Mouse (Mus musculus) neural tube, embryonic 14.5 days (tissue): ENCODE results near the gene Gsta4. TPM values are rescaled to one million over a fixed set of nuclear protein-coding genes. Genes with fewer than 3 reads are reported as not detected.
"Not testable (repeated sequence)": the region's sequence is repeated elsewhere in the genome, so short reads cannot be mapped to it uniquely, and the experiment has no call there.

Experiments used
- ATAC-seq: fragments of 200-750 bp; cut with Nextera tagmentation; 2 replicates; pipeline ENCODE4 v1.8.0; 2017; ENCODE audit warnings: low read depth, mild to moderate bottlenecking, moderate TSS enrichment, moderate library complexity
- H3K27ac ChIP-seq: fragments of 300-500 bp; sonication (generic); 2 replicates; pipeline ENCODE4 v1.5.1; 2014; ENCODE audit warnings: low read depth, mild to moderate bottlenecking, control low read depth, low read length, moderate library complexity, mixed read lengths
- H3K27me3 ChIP-seq: fragments of 300-500 bp; sonication (generic); 2 replicates; pipeline ENCODE4 v1.6.1; 2014; ENCODE audit warnings: low read length; ENCODE audit not compliant: control insufficient read depth, insufficient read depth
- H3K36me3 ChIP-seq: fragments of 300-500 bp; sonication (generic); 2 replicates; pipeline ENCODE4 v1.6.1; 2014; ENCODE audit warnings: low read length, mixed read lengths; ENCODE audit not compliant: control insufficient read depth, insufficient read depth
- H3K4me1 ChIP-seq: fragments of 300-500 bp; sonication (generic); 2 replicates; pipeline ENCODE4 v1.6.1; 2014; ENCODE audit warnings: low read length; ENCODE audit not compliant: control insufficient read depth, insufficient read depth
- H3K4me2 ChIP-seq: fragments of 300-500 bp; sonication (generic); 2 replicates; pipeline ENCODE4 v1.6.1; 2014; ENCODE audit warnings: mild to moderate bottlenecking, low read depth, low read length, control low read depth
- H3K4me3 ChIP-seq: fragments of 300-500 bp; sonication (generic); 2 replicates; pipeline ENCODE4 v1.5.1; 2014; ENCODE audit warnings: low read depth, low read length, control low read depth, mixed read lengths
- H3K9ac ChIP-seq: fragments of 300-500 bp; sonication (generic); replicated peaks from 2 replicates; pipeline ENCODE4 v1.6.1; 2014; ENCODE audit warnings: low read depth, mild to moderate bottlenecking, control low read depth, low read length, mixed read lengths
- H3K9me3 ChIP-seq: fragments of 300-500 bp; sonication (generic); 2 replicates; pipeline ENCODE4 v1.6.1; 2016; ENCODE audit warnings: low read length; ENCODE audit not compliant: control insufficient read depth
- WGBS: fragments of 180-500 bp; shearing (Covaris S2); extraction: QIAGEN DNeasy Blood & Tissue Kit; methylation state at CpG from one replicate; pipeline ENCODE4 v1.1.7; 2014; 5-methylcytosine and 5-hydroxymethylcytosine counted together
- polyA plus RNA-seq: library from polyadenylated mRNA; unstranded; fragments of >200 nt; fragmentation: Nextera tagmentation; extraction: Ambion mirVana; gene quantifications from 2 replicates; pipeline ENCODE4 v1.2.1, GENCODE M21; 2014

Gsta4 gene
- polyA plus RNA-seq, 1 experiment from 2014 or later = 34.9 TPM

DNA sequence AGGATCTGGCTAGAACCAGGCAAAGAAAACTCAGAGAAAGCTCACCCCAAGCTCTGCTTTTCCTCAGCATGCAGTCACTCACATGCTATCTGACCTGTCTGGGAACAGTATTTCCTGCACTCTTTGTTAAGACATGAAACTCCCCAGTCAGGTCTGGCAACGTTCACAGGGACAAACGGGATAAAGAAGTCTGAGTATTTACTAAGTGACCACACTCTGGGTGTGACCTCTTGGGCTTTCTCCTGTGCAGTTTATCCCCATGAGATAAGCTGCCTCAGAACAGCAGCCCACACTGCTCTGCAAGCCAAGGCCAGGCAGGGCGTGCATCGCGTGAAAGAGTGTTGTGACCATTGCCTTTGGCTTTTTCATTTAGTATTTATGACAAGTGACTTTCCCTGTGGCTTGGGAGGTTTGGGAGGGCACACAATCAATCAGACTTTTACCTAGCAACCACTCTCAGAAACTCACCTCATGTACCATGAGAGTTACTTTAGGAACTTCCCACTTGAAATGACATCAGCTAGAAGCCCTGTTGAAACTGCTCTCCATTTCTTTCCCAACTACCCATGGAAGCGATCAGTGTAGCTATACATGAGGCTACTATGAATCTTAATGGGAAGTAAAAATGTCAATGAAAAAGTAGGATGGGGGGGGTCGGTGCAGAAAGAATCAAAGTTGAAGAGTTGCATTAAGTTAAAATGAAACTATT, 29.9 kb downstream of the Gsta4 start:
- H3K27ac ChIP-seq = no peak overlapping the region
- no peaks in the 10 kb centered on the region for H3K4me1 ChIP-seq
- H3K27me3 ChIP-seq = no peaks in the 10 kb centered on the region
- no peak for ATAC-seq
- no peak overlapping the region for H3K4me2 ChIP-seq
- no peak overlapping the region for H3K9ac ChIP-seq
- H3K4me3 ChIP-seq = no peak overlapping the region
- H3K36me3 ChIP-seq = no peaks in the 10 kb centered on the region
- WGBS = 87% methylated on average over 7 of the region's 7 CpGs
- no peaks in the 10 kb centered on the region for H3K9me3 ChIP-seq

DNA sequence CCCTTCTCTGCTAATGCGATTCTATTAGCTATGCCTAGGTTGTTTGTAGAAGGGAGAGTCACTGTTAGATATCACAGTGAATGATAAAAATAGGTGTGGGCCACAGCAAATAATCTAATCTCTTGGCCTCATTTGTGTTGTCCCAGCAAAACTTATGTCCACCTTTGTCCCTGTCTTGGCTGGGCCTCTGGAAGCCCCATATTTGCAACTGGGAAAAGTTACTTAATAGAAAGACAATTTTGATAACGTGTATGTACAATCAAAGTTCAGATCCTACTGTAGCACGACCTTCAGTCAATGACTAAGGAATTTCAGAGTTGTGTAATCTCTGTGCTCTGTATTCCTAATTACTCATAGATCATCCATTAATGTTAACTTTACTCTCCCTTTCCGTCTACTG, 34.5 kb downstream of the Gsta4 start:
- Histone ChIP-seq H3K4me3 (no peak overlapping the region), H3K9me3 (no peaks in the 10 kb centered on the region), H3K4me1 (no peaks in the 10 kb centered on the region), H3K27me3 (no peaks in the 10 kb centered on the region), H3K4me2 (no peak overlapping the region), H3K36me3 (no peaks in the 10 kb centered on the region), H3K9ac (no peak overlapping the region), H3K27ac (no peak overlapping the region)
- no peak for ATAC-seq
- WGBS = 85% methylated on average over 4 of the region's 4 CpGs

DNA sequence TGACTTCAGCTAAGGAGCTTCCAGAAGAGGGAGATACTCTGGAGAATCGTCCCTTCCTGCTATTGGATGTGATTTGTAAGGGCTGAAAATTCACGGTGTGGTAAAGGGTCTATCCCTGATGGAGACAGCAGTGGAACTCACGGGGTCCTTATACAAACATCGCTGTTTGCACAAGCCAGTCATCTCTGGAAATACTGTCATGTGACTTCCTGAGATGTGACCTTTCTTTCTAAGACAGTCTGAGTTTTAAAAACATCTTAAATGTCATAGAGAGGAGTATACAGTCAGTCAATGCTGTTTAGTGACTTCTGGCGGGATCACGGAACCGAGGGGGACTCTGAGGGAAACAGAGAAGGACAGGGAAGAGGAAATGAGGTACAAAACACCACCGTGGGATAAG, 40.0 kb downstream of the Gsta4 start:
- H3K9me3 ChIP-seq = no peaks in the 10 kb centered on the region
- H3K4me1 ChIP-seq = no peaks in the 10 kb centered on the region
- no peaks in the 10 kb centered on the region for H3K27me3 ChIP-seq
- H3K9ac ChIP-seq = no peak overlapping the region
- H3K4me2 ChIP-seq = no peak overlapping the region
- no peak for ATAC-seq
- 73% methylated on average over 8 of the region's 8 CpGs for WGBS
- no peak overlapping the region for H3K4me3 ChIP-seq
- no peaks in the 10 kb centered on the region for H3K36me3 ChIP-seq
- H3K27ac ChIP-seq = no peak overlapping the region

DNA sequence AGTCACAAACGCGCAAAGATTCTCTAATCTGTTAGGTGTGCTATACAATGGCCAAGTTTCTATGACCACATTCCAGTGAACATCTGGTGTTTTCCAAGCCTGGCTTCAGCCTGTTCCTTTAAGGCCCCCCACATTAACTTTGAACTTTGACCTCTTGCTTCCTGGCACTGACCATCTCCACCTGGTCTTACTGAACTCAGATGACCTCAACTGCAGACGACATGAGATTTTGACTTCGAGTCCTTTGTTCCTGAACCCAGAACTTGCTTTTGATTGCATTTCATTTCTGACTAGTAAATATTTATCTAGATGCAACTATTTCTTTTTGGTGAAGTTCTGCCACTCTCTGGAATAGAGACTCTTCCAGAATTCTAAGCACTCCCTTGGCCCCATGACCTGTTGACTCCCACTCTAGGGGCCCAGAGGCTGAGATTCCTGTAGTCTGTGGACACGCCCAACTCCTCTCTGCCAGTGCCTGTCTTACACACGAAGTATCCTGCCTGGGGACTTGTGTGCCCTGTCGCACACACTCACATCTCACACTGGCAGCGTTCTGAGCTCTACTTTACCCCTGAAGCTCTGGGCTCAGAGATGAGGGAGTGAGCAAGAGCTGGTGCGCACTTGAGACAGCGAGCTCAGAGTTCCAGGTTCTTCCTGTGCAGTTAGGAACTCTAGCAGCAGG, 40.8 kb downstream of the Gsta4 start:
- no peak for ATAC-seq
- no peaks in the 10 kb centered on the region for H3K4me1 ChIP-seq
- WGBS = 78% methylated on average over 10 of the region's 10 CpGs
- no peaks in the 10 kb centered on the region for H3K27me3 ChIP-seq
- H3K36me3 ChIP-seq = no peaks in the 10 kb centered on the region
- no peaks in the 10 kb centered on the region for H3K9me3 ChIP-seq
- no peak overlapping the region for H3K4me2 ChIP-seq
- H3K4me3 ChIP-seq = no peak overlapping the region
- H3K9ac ChIP-seq = no peak overlapping the region
- no peak overlapping the region for H3K27ac ChIP-seq

DNA sequence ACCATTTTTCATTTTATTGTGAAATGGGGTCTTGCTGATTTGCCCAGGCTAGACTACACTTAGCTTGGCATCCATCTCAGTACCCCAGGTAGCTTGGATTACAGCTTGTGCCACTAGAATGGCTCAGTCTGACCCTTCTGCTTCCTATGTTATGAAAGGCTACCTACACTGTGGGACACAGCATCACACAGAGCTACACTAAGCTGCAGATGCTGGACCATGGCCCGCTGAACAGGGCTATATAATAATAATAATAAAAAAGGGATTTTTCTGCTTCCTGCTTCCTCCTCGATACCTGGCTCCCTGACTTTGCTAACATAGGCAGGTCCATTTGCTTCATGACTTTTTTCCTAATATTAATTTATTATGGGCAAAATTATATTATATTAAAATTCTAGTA, 41.8 kb downstream of the Gsta4 start:
- no peaks in the 10 kb centered on the region for H3K36me3 ChIP-seq
- no peak overlapping the region for H3K4me2 ChIP-seq
- H3K4me3 ChIP-seq = no peak overlapping the region
- 91% methylated on average over 2 of the region's 2 CpGs for WGBS
- ATAC-seq = no peak
- no peak overlapping the region for H3K9ac ChIP-seq
- no peaks in the 10 kb centered on the region for H3K4me1 ChIP-seq
- H3K27me3 ChIP-seq = no peaks in the 10 kb centered on the region
- no peaks in the 10 kb centered on the region for H3K9me3 ChIP-seq
- H3K27ac ChIP-seq = no peak overlapping the region

DNA sequence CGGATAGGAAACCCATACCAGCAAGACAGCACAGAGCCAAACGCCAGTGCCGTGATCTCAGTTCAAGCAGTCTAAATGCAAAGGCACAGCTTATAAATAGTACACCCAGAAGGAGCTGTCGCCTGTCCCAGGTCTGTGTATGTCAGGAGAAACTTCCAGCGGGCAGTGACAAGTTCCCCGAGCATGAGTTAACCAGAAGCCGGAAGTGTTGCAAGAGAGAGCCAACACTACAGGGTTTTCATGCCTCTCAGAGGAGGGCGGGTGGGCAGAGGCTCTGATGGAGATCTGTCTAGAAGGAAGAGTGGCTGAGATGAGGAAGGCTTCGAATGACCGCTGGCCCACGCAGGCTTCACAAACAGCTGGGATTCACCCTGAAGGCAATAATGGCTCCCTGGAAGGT, 42.7 kb downstream of the Gsta4 start:
- Histone ChIP-seq H3K27me3 (no peaks in the 10 kb centered on the region), H3K9me3 (no peaks in the 10 kb centered on the region), H3K27ac (no peak overlapping the region), H3K9ac (no peak overlapping the region), H3K36me3 (no peaks in the 10 kb centered on the region), H3K4me1 (no peaks in the 10 kb centered on the region), H3K4me2 (no peak overlapping the region), H3K4me3 (no peak overlapping the region)
- ATAC-seq = no peak
- 87% methylated on average over 11 of the region's 11 CpGs for WGBS

DNA sequence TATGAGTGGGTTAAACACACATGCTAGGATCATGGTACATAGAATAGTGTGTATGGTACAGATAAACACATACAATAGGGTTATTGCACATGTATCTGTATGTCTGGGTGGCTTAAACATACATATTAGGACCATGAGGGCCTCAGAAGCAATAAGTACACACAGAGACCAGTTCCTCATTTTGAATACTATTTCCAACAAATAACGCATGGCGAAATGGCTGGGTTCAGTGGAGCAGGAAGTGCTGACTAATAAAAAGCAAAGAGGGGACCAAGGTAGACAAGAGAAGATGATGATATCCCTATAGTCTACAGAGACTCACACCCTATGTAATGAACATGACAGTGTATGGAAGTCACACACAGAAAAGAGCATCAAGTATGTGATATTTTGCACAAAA, 45.5 kb downstream of the Gsta4 start:
- Histone ChIP-seq H3K27me3 (no peaks in the 10 kb centered on the region), H3K36me3 (no peaks in the 10 kb centered on the region), H3K27ac (no peak overlapping the region), H3K9me3 (no peaks in the 10 kb centered on the region), H3K4me1 (no peaks in the 10 kb centered on the region), H3K4me2 (no peak overlapping the region), H3K4me3 (no peak overlapping the region), H3K9ac (no peak overlapping the region)
- no peak for ATAC-seq
- WGBS = 97% methylated on average over 2 of the region's 2 CpGs

DNA sequence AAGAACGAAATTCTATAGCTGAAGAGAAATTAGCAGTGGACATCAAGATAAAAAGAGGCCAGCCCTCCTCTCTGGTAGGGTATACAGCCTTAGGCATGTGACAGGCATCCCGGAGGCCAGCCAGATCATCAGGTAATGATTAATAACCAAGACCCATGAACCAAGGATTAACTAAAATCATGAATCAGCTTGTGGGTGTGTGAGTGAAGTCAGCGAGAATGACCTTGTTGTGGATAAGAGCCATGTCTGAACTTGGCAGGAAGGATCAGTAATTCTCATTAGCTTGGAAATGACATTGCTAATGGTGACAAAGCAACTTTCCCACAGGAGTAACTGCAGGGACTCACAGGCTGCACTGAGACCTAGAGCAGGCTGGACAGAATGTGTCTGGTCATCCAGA, 47.1 kb downstream of the Gsta4 start:
- not testable (repeated sequence) for H3K9me3 ChIP-seq, ATAC-seq, H3K4me1 ChIP-seq, H3K27me3 ChIP-seq, H3K9ac ChIP-seq, H3K27ac ChIP-seq, H3K36me3 ChIP-seq, H3K4me2 ChIP-seq, H3K4me3 ChIP-seq
- 61% methylated on average over 3 of the region's 3 CpGs for WGBS

DNA sequence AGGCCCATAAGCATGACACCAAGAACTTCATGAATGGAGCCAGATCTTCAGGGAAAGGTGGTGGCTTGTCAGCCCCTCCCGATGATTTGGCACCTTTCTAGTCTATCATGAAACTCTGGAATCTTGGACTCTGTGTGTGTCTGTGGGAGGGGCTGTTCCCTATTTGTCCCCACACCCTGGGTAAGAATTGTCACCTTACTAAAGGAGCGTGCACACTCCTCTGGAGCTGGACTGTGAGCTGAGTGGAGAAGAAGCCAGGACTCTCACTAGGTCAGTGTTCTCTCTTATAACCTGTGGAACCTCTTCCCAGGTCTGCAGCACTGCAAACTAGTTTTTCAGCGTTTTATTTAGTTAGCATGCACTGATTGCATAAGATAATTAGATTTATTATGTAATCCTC, 47.9 kb downstream of the Gsta4 start, which contains the start of gene Gsta1:
Gsta1 (plus strand) TSS at position 196 of the 400 bp plus-strand sequence.
- not testable (repeated sequence) for H3K4me2 ChIP-seq, H3K27ac ChIP-seq, ATAC-seq, H3K36me3 ChIP-seq, H3K9me3 ChIP-seq, H3K4me1 ChIP-seq, H3K9ac ChIP-seq, H3K27me3 ChIP-seq, H3K4me3 ChIP-seq
- WGBS = 83% methylated on average over 1 of the region's 3 CpGs
